Mouse (Mus musculus): ENCODE results near the gene Tuba1c. TPM values are rescaled to one million over a fixed set of nuclear protein-coding genes. Genes with fewer than 3 reads are reported as not detected.

Tuba1c gene
- total and polyA plus RNA-seq, 3 experiments, result 129 to 163 TPM; not detected in 1

DNA sequence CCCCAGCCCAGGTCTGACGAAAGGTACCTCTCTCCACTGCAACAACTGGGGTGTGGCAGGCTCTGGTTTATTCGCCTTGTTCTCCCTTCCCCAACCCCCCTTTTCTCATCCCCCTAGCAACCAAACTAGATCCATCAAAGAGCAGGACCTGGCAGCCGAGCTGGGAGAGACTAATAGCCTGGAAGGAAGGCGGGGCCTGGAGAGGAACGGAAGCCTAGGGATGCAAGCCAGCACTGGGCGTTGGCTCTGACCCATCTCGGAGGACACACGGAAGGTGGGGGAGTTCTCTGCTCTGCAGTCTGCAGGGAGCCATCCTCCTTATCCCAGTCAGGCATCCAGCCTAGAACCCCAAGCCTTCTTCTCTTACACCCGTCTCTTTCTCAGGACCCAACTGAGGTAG is 23.7 kb downstream of the Tuba1c start:
- no peak overlapping the region for H3K27ac ChIP-seq (ENCODE audit: control insufficient read depth, low read depth, low read length)
- peaks cover 2% of the 10 kb centered on the region in 2 experiments; a peak in 2 of 4 replicates for H3K4me1 ChIP-seq (ENCODE audit: control insufficient read depth in 1 of 2, insufficient read depth in 2 of 2, low read length in 2 of 2)
- no peak overlapping the region for H3K4me3 ChIP-seq (ENCODE audit: control insufficient read depth in 1 of 2, insufficient read depth in 1 of 2, low read depth in 2 of 2, low read length in 2 of 2)
- H3K9ac ChIP-seq (ENCODE audit: control insufficient read depth, low read depth, low read length, poor library complexity, severe bottlenecking), result no peak overlapping the region
- peaks cover 0 to 3% of the 10 kb centered on the region in 2 experiments; a peak in 1 of 4 replicates for H3K36me3 ChIP-seq (ENCODE audit: control insufficient read depth in 1 of 2, insufficient read depth in 2 of 2, low read length in 2 of 2)
- peaks cover 1 to 5% of the 10 kb centered on the region in 2 experiments; a peak in 3 of 4 replicates for H3K27me3 ChIP-seq (ENCODE audit: control insufficient read depth in 1 of 2, insufficient read depth in 2 of 2, low read length in 2 of 2)
- no peaks in the 10 kb centered on the region for H3K79me2 ChIP-seq (ENCODE audit: control insufficient read depth, insufficient read depth, low read length, poor library complexity)
- no peaks in the 10 kb centered on the region for H3K9me3 ChIP-seq (replicated peaks; ENCODE audit: insufficient read depth, low read length)
- TF ChIP-seq NRF1 (IDR thresholded peaks at IDR 0.05; ENCODE audit: insufficient read depth, low read depth, low read length, poor library complexity, severe bottlenecking), result no peak
- TF ChIP-seq KAT2A (conservative IDR thresholded peaks at IDR 0.05; ENCODE audit: low read depth, low read length), result no peak
- no peak for TF ChIP-seq MXI1 (IDR thresholded peaks at IDR 0.05; ENCODE audit: low read depth, low read length)
- no peak for TF ChIP-seq ELF1 (IDR thresholded peaks at IDR 0.05; ENCODE audit: low read depth, low read length)
- no peak for TF ChIP-seq TAL1 (IDR thresholded peaks at IDR 0.05; ENCODE audit: low read length)
- no peak for TF ChIP-seq GABPA (IDR thresholded peaks at IDR 0.05; ENCODE audit: low read depth, low read length)
- no peak for TF ChIP-seq TBP (IDR thresholded peaks at IDR 0.05; ENCODE audit: low read depth, low read length)
- no peak for TF ChIP-seq MAZ (IDR thresholded peaks at IDR 0.05; ENCODE audit: low read depth, low read length)
- TF ChIP-seq ETS1 (IDR thresholded peaks at IDR 0.05; ENCODE audit: low read depth, low read length), result no peak
- no peak for TF ChIP-seq UBTF (IDR thresholded peaks at IDR 0.05; ENCODE audit: borderline replicate concordance, insufficient read depth, low read depth, low read length)
- no peak for TF ChIP-seq ZNF384 (IDR thresholded peaks at IDR 0.05; ENCODE audit: low read depth, low read length)
- no peak for TF ChIP-seq MEF2A (IDR thresholded peaks at IDR 0.05; ENCODE audit: extremely low read depth, insufficient replicate concordance, low read depth, low read length, poor library complexity, severe bottlenecking)
- DNase-seq (ENCODE audit: low read depth, low spot score), result no peak

GRCm38 (mm10) chr15:99055040-99055439 is 25.3 kb downstream of the Tuba1c start, which contains the start of gene Prph:
TSS of gene Prph (plus strand) at chr15:99055174.
- Histone ChIP-seq H3K4me1 (ENCODE audit: control insufficient read depth in 1 of 2, insufficient read depth in 2 of 2, low read length in 2 of 2) (no peaks in the 10 kb centered on the region), H3K9ac (ENCODE audit: control insufficient read depth, low read depth, low read length, poor library complexity, severe bottlenecking) (no peak within 1 kb of the TSS), H3K4me3 (ENCODE audit: control insufficient read depth in 1 of 2, insufficient read depth in 1 of 2, low read depth in 2 of 2, low read length in 2 of 2) (no peak within 1 kb of the TSS), H3K79me2 (ENCODE audit: control insufficient read depth, insufficient read depth, low read length, poor library complexity) (no peaks in the 10 kb centered on the region), H3K36me3 (ENCODE audit: control insufficient read depth in 1 of 2, insufficient read depth in 2 of 2, low read length in 2 of 2) (no peaks in the 10 kb centered on the region), H3K27me3 (ENCODE audit: control insufficient read depth in 1 of 2, insufficient read depth in 2 of 2, low read length in 2 of 2) (peaks cover 9% of the 10 kb centered on the region in 2 experiments; a peak in 3 of 4 replicates), H3K27ac (ENCODE audit: control insufficient read depth, low read depth, low read length) (no peak within 1 kb of the TSS), H3K9me3 (replicated peaks; ENCODE audit: insufficient read depth, low read length) (no peaks in the 10 kb centered on the region)
- TF ChIP-seq MYB (IDR thresholded peaks at IDR 0.05; ENCODE audit: low read depth, low read length) (no peak), EP300 (IDR thresholded peaks at IDR 0.05; ENCODE audit: low read depth in 1 of 2, low read length in 2 of 2) (no peak)
- DNase-seq (ENCODE audit: low read depth, low spot score), result no peak
